Mouse (Mus musculus) cerebellum, adult 11 months (tissue): ENCODE data around the gene Muc3.
"Not testable (repeated sequence)": the region's sequence is repeated elsewhere in the genome, so short reads cannot be mapped to it uniquely, and the experiment has no call there.

Experiments used
- DNase-seq: peaks from one replicate; pipeline ENCODE4 v3.0.0; 2022

Muc3 gene

DNA sequence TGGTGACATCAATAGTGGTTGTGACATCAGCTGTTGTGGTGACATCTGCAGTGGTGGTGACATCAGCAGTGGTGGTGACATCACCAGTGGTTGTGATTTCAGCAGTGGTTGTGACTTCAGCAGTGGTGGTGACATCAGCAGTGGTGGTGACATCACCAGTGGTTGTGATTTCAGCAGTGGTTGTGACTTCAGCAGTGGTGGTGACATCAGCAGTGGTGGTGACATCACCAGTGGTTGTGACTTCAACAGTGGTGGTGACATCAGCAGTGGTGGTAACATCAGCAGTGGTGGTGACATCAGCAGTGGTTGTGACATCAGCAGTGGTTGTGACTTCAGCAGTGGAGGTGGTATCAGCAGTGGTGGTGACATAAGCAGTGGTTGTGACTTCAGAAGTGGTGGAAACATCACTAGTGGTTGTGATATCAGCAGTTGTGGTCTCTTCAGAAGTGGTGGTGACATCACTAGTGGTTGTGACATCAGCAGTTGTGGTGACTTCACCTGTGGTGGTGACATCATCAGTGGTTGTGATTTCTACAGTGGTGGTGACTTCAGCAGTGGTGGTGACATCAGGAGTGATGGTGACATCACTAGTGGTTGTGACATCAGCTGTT is at the start of gene Muc3:
Muc3 (minus strand) TSS at position 51 of the 611 bp plus-strand sequence.
- DNase-seq, result not testable (repeated sequence)

DNA sequence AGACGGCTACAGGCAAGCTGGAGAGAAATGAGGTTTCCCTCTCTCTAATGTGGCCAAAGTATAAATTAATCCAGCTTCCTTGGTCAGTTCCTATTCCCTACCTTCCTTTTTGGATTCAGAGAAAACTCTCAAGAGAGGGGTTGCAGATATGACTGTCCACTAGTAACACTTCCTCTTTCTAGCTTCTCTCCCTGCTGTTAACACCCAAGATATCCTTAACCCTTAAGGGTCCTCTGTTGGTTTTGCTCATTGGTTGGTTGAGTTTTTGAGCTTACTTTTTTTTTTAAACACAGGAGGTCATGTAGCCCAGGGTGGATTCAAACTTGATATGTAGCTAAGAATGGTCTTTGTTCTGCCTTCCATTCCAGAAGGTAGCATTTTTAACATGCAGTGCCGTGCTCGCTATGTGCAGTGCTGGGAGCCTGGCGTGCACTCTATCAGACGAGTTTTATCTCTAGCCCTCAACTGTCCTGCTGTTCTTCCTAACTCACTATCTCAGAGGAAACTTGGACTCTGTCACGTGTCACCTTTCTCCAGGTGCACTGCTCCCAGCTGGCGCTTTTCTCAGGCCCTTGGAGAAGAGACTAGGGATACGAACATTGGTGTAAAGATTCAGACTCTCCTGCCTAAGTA is 45.5 kb upstream of the Muc3 start:
- DNase-seq, result no peak

DNA sequence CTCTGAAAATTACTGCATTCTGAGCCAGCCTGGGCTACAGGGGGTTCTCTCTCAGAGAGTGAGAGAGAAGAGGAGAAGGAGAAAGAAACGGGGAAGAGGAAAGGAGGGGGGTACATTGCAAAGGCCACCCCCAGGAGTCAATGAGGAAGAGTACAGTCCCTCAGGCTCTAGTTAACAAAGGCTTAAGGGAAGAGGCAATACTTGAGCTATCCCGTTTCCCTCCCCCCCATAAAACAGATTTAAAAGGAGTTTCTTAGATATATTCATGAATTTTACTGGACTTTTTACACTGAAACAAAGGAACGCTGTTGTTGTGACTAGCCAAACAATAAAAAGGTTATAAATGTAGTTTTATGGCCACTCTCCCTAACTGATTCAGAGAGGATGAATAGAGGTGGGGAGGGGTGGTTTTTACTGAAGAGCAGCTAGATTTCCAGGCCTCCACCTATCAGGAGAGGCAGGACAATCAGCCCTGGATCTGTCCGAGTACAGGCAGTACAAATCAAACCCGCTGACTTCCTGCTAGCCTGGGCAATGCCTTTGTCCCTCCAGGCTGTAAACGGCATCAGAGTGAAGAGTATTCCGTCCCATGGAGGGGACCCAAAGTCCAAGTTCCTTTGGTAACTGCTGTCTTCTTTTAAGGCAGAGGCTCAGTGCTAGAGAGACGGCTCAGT is 44.3 kb upstream of the Muc3 start:
- DNase-seq, result no peak

DNA sequence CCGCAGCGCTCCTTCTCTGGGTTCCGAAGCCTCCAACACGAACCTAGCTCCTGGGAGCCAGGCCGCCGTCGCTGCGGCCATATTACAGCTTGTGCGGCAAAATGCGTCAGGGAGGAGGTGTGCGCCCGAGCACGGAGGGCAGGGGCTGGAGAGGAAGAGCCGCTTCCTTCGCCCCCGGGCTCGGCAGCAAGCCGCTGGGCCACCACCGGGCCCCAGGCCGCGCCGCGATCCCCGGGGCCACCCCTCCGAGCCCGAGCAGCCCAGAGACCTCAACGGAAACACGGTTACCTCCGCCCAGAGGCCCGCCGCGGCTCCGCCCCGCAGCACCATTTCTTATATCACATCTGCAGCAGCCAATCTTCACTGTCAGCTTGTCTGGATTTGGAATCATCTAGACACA is 40.2 kb upstream of the Muc3 start:
- no peak for DNase-seq

DNA sequence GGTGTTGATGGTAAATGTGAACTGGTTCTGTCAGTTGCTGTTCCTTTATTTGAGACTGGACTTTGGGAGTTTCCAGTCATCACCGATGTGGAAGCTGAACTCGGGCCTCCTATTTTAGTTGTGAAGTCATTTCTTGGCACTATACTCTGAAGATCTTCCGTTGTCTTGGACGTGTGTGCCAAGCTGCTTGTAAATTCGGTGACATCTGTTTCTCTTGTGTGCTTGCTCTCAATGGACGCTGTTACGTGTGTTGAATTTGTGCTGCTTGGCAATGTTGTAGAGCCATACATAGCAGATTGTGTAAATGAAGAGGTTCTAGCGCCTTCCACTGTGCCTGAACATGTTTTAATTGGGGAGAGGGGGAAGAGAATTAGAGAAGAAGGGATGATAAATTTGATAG is 36.2 kb upstream of the Muc3 start:
- DNase-seq, result no peak

DNA sequence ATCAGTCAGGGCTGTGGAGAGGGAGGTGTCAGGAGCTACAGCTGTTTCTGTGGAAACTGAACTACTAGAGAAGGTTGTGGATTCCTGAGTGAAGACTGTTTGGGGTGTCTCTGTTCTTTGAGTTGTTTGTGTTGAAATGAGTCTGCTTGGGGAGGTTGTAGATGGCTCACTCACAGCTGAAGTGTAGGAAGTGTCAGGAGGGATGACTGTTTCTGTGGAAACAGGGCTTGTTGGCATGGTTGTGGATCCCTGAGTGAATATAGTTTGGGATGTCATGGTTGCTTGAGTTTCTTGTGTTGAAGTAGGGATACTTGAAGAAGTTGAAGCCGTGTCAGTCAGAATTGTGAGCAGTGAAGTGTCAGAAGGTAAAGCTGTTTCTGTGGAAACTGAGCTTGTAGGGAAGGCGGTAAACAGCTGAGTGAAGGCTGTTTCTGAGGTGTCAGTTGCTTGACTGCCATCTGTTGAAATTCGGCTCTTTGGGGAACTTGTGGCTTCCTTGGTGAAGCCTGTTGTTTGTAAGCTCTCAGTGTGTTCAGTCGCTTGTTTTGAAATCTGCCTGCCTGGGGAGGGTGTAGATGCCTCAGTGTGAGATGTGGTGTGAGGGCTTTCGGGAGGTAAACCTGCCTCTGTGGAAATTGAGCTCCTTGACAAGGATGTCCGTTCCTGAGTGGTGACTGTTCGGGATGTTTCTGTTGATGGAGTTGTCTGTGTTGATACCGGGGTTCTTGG is 30.7 kb upstream of the Muc3 start:
- no peak for DNase-seq

DNA sequence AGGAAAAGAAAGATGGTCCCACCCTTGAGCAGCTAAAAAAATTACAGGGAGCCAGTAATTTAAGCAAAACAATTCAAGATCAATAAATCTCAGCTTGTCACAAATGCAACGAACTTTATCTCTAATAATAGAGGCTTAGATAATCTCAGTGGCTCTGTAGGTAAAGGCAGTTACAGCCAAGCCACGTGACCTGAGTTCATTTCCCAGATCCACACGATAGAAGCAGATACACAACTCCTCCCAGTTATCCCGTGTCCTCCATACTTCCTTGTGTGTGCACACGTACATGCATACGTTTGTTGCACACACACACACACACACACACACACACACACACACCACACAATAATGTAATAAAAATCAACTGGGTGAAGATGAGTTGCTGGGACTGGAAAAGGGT is 24.8 kb upstream of the Muc3 start:
- no peak for DNase-seq

DNA sequence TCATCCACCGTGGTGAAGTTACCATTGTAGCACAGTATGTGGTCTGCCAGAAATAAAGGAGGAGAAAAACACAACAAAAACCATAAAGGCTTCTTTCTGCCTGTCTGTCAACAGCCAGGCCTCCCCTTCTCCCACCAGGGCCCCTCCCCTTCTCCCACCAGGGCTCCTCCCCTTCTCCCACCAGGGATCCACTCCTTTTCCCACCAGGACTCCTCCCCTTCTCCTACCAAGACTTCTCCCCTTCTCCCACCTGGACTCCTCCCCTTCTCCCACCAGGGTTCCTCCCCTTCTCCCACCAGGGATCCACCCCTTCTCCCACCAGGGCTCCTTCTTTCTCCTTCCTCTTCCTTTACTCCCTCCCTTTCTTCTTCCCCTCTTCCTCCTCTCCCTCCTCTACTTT is 23.5 kb upstream of the Muc3 start:
- no peak for DNase-seq

DNA sequence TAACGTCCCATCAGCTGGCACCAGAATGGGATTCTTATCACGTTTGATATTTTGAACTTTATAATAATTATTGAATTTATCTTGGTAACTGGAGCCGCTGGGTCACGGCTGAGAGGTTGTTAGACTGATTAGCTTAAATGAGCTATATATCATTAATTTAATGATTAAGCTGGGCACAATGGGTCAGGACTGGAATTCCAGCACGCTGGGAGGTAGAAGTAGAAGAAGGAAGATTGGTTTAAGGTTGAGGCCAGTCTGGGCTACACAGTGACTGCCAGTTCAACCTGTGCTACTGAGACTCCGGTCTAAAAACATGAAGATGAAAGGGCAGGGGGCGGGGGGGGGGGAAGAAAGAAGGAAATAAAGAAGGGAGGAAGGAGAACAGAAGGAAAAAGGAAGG is 22.4 kb upstream of the Muc3 start:
- no peak for DNase-seq

DNA sequence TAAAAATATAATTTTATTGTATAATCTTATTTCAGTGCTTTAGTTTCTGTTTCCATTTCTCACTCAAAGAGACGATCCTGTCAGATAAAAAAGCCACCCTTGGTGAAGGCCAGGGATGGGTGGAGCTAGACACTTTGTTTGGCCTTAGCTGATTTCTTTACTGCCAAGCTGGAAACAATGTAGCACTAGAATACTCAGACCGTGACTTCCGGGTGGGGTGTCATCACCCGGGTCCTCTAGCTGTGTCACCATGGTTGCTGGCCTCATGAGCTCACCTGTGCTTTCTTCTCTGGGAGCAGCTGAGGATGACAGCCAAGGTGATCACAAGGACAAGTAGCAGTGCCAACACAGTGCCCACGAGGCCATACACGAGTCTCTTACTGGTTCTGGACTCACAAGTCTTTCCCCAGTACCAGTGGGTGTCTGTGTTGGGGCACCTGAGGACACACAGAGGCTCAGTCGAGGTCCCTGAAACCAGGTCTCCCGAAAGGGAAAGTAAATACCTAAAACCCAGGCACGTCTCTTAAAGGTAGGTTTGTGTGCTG is 21.8 kb upstream of the Muc3 start:
- no peak for DNase-seq

DNA sequence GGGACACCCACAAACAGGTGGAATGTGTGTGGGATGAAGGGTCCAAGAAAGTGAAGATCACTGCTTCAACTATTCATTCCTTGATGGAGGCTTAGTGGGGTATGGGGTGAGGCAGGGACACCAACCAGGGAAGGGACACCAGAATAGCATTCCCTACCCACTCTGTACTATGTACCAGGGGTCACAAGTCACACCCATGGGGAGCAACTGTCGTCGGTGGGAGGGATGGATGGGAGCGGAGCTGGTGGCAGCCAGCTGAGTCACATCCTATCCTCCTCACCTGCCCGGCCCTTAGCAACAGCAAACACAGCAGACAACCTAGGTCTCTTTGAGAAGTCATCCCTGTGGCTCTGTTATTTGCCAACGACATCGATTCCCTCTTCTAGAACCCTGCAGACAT is 18.4 kb upstream of the Muc3 start:
- no peak for DNase-seq

DNA sequence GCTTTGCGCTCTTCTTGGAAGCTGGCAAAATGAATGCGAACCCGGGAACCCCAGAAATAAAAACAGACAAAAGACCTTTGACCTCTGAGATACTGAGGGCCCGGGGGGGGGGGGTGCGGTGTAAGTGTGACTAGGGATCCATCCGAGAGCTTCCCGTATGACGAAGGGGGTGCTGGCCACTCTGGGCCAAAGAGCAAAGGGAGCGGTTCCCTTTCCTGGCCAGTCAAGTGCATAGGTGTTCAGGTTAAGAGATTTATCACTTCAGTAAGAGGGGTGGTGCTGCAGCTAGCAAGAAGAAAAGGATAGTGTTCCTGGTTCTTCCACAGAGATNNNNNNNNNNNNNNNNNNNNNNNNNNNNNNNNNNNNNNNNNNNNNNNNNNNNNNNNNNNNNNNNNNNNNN is 16.9 kb upstream of the Muc3 start:
- no peak for DNase-seq

DNA sequence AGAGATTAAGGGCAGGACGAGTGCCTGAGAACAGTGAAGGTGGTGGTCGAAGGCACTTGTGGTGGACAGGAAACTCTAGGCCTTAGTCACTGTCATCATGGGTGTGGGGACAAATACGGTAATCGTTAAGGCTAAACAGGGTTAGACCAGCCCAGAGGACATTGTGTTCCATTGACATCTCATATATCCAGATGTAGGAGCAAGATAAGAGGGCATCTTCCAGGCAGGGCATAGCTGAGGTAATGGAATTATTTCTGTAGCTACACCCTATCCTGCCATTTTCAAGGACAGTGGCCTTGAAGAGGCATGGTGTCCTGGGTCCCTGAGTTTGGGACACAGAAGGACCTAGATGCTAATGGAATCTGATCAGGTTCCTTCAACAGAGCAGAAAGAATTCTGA is 12.7 kb upstream of the Muc3 start:
- no peak for DNase-seq

DNA sequence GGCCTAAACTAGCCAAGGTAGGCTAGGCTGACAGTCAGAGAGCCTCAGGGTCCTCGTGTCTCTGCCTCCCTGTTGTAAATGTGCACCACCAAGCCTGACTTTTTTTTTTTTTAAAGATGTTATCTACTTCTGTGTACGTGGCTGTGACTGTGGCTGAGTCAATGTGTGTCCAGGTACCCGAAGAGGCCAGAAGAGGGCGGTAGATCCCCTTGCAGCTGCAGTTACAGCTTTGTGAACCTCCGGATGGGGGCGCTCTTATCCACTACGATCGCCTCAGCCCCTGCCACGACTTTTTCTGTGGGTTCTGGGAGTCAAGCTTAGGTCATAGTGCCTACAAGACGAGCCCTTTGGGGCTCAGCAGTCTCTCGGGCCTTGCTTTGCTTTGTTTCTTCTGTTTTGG is 10.3 kb upstream of the Muc3 start:
- DNase-seq, result no peak

DNA sequence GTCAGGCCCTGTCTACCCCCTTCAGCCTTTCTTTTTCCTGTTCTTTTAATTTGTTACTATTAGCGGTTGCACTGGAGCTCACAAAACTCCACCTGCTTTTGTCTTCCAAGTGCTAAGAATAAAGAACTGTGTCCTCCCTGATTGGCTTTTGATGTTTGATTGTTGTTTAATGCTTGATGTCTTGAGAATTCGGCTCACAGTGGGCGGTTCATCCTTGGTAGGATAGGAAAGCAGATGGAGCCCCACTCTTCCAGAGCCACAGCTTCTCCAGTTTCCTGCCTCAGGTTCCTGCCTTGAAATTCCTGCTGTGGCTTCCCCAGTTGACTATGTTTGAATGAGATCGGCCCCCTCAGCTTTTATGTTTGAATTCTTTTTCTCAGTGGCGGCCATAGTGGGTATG is 4.2 kb upstream of the Muc3 start:
- no peak for DNase-seq

DNA sequence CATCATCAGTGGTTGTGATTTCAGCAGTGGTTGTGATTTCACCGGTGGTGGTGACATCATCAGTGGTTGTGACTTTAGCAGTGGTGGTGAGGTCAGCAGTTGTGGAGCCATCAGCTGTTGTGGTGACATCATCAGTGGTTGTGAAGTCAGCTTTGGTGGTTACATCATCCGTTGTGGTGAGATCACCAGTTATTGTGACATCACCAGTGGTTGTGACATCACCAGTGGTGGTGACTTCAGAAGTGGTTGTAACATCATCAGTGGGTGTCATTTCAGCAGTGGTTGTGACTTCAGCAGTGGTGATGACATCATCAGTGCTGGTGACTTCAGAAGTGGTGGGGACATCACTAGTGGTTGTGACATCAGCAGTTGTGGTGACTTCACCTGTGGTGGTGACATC is 3.5 kb upstream of the Muc3 start:
- DNase-seq, result no peak

DNA sequence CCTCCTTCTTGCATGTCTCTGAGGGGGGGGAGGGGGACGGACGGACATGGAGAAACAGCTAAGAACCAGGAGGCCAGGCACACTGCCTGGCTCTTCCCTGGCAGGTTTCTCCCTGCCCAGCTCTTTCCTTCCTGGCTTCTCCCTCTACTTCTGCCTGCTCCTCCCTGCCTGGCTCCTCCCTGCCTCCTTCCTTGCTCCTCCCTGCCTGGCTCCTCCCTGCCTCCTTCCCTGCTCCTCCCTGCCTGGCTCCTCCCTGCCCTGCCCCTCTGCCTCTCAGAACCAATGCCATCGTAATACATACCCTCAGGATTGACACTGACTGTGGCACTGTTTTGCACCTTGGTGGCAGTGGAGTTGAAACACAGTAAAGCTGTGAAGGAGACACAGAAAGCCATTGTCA is 8.3 kb downstream of the Muc3 start:
- DNase-seq, result no peak

DNA sequence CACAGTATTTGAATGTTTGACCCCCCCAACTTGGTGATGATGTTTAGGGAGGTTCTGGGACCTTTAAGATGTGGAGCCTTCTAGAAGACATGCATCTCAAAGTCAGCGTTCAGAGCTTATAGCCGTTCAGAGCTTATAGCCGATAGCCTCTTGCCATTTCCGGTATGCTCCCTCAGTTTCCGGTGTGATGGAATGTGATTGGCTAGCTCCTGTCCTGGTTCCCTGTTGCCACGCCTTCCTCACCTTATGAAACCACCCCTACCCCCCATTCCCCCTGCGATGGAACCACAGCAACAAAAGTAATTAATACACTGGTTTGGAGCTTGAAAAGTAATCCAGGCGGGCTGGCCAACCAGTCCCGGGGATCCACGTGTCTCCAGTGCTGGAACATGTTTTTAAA is 10.1 kb downstream of the Muc3 start:
- no peak for DNase-seq

DNA sequence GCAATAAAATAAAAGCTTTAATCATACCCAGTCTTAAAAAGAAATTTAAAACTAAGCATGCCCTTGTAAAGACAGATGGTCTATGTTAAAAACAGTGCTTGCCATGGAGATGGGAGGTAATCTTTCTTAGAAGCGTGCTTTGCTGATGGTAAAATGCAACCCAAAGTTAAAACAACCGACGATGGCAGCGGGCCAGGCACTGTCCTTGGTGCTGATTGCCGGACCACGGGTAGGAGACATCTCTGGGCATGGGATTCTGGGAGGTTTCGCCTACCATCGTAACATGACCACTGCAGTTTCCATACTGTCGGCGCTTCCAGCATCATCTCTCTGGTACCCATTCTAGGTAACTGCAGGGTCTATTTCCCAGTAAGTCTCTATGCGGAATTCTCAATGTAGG is 14.2 kb downstream of the Muc3 start:
- DNase-seq, result no peak

DNA sequence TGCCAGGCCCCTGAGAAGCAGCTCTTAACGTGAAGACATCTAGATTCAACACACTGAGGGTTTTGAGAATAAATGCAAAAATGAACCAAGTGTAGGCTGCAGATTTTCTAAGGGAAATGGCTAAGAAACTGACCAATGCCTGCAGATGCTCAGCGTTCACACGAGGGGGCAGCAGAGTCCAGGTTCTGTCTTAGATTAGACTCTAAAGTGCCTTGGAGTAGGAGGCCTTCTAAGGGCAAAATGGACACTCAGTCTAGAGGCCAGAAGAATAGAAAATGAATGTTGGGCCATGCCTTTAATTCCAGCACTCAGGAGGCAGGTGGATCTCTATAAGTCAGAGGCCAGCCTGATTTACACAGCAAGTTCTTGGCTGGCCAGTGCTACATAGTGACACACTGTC is 17.6 kb downstream of the Muc3 start:
- peak; percentile 20 for DNase-seq

DNA sequence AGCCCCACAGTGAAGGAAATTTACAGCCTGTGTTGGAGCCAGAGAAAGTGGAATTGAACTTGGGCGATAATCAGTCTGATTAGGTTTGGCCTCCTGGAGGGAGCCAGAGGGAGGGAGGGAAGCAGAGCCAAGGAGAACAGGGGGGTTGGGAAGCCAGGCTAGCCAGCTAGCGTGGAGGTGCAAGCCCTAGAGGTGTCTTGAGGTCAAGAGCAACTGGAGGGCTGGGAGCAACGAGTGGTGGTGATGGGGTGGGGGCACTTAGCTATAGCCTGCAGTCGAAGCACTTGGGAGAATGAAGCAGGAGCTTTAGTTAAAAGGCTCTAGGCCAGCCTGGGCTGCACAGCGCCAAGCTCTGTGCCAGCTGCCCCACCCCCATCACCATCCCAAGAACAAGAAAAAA is 19.8 kb downstream of the Muc3 start:
- DNase-seq, result no peak

DNA sequence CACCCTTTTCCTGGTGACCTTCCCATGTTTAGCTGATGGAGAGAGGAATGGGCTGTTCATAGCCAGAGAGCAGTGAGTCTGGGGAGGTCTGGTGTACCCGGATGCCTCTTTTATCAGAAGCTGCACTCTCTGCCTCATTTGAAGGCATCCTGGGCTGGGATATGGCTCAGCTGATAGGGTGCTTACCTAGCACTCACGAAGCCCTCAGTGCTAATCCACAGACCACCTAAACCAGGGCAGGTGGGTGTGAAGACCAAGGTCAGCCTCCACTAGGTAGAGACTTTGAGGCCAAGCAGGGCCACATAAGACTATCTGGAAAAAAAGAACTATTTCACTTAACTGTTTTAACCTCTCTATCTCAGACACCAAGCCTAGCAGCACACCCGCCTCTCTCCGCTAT is 25.6 kb downstream of the Muc3 start:
- no peak for DNase-seq

DNA sequence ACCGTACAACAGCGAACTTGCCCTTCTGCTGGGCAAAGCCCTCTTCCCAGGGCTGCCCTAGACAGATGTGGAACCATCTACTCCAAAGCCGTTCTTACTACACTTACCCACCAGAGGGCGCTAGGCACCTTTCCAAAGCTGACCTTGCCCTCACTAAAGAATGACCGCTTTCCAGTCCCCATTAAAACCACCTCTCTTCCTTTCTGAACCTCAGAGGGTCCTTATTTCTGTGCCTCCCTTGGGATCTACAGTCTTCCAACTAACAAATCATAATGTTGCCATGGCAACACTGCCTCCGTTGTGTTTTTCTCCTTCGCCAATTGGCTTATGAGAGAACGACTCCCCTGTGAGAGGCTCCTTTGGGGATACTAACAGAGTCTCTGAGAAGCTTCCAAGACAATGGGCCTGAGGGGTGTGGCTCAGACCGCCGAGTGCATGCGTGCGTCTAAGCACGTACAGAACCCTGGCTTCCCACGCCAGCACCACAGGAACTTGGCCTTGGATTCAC is 26.4 kb downstream of the Muc3 start:
- peak; percentile 53 for DNase-seq

DNA sequence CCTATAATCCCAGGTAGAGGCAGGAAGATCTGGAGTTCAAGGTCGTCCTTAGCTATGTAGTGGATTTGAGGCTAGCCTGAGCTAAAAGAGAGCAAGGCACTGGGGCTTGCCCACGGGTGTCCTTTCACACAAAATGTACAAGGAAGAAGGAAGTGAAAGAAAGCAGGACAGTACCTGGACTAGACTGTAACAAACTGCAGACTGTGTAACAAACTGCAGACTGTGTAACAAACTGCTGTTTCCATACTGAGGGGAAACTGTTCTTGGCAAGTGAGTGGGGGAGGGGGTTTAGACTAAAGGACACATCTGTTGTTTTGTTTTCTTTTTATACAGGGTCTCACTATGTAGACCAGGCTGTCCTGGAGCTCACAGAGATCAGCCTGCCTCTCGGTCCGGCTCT is 27.8 kb downstream of the Muc3 start:
- DNase-seq, result no peak
